Mouse (Mus musculus): ENCODE results near the gene Prtn3. TPM values are rescaled to one million over a fixed set of nuclear protein-coding genes. Genes with fewer than 3 reads are reported as not detected.

Gene Prtn3
- polyA plus RNA-seq, 1 experiment from 2014 or later: 0.86 TPM

- Histone ChIP-seq H3K4me2 (replicated peaks; ENCODE audit: low read depth) (no peak overlapping the region), H3K4me1 (replicated peaks; ENCODE audit: control insufficient read depth, insufficient read depth) (0 out of 2 replicates have a peak, but pooled peaks cover 5% of the 10 kb centered on the region), H3K27me3 (ENCODE audit: control insufficient read depth, insufficient read depth, low read length) (peaks cover 2% of the 10 kb centered on the region; the same call in 1 of the 2 replicates), H3K9me3 (ENCODE audit: control insufficient read depth, low read length) (no peaks in the 10 kb centered on the region), H3K36me3 (ENCODE audit: control insufficient read depth, insufficient read depth, low read length) (no peaks in the 10 kb centered on the region), H3K9ac (ENCODE audit: low read length) (no peak overlapping the region), H3K27ac (replicated peaks) (no peak overlapping the region), H3K4me3 (ENCODE audit: low read depth, low read length) (no peak overlapping the region)
- ATAC-seq (ENCODE audit: low FRiP score, low TSS enrichment) (no peak; the same call in 1 of the 2 replicates), DNase-seq (ENCODE audit: low spot score) (peak; percentile 90)
- WGBS: 10% methylated on average over 29 of the region's 29 CpGs
- TF ChIP-seq EP300 (optimal IDR thresholded peaks at IDR 0.05) (no peak), CTCF (IDR thresholded peaks at IDR 0.05; ENCODE audit: low read depth) (peak; percentile 100)
Measured at GRCm38 (mm10) chr10:79924998-79925784, 50.9 kb downstream of the Prtn3 start.

GRCm38 (mm10) chr10:79925785-79926490, 51.7 kb downstream of the Prtn3 start:
- H3K4me2 ChIP-seq (replicated peaks; ENCODE audit: low read depth): peak overlapping the region; percentile 88
- no peaks in the 10 kb centered on the region for H3K36me3 ChIP-seq (ENCODE audit: control insufficient read depth, insufficient read depth, low read length)
- TF ChIP-seq EP300 (optimal IDR thresholded peaks at IDR 0.05) (no peak), CTCF (IDR thresholded peaks at IDR 0.05; ENCODE audit: low read depth) (no peak)
- H3K27ac ChIP-seq (replicated peaks): peak overlapping the region; percentile 88
- H3K9me3 ChIP-seq (ENCODE audit: control insufficient read depth, low read length): no peaks in the 10 kb centered on the region
- DNase-seq (ENCODE audit: low spot score) (peak; percentile 56), ATAC-seq (ENCODE audit: low FRiP score, low TSS enrichment) (peak; percentile 0; the same call in 1 of the 2 replicates)
- H3K9ac ChIP-seq (ENCODE audit: low read length): peak overlapping the region; percentile 87
- 0 out of 2 replicates have a peak, but pooled peaks cover 5% of the 10 kb centered on the region for H3K4me1 ChIP-seq (replicated peaks; ENCODE audit: control insufficient read depth, insufficient read depth)
- peaks cover 2% of the 10 kb centered on the region; the same call in 1 of the 2 replicates for H3K27me3 ChIP-seq (ENCODE audit: control insufficient read depth, insufficient read depth, low read length)
- peak overlapping the region; percentile 96 for H3K4me3 ChIP-seq (ENCODE audit: low read depth, low read length)
- 3% methylated on average over 15 of the region's 15 CpGs for WGBS

GRCm38 (mm10) chr10:79926491-79927323, 52.4 kb downstream of the Prtn3 start, which contains the start of gene Arid3a:
Arid3a (plus strand) TSS chr10:79927043.
- Histone ChIP-seq H3K27ac (replicated peaks) (peak within 1 kb of the TSS; percentile 88), H3K4me1 (replicated peaks; ENCODE audit: control insufficient read depth, insufficient read depth) (0 out of 2 replicates have a peak, but pooled peaks cover 5% of the 10 kb centered on the region), H3K9me3 (ENCODE audit: control insufficient read depth, low read length) (no peaks in the 10 kb centered on the region), H3K9ac (ENCODE audit: low read length) (peak within 1 kb of the TSS; percentile 87), H3K4me2 (replicated peaks; ENCODE audit: low read depth) (peak within 1 kb of the TSS; percentile 88), H3K36me3 (ENCODE audit: control insufficient read depth, insufficient read depth, low read length) (peaks cover under 1% of the 10 kb centered on the region; the same call in 1 of the 2 replicates), H3K27me3 (ENCODE audit: control insufficient read depth, insufficient read depth, low read length) (no peaks in the 10 kb centered on the region), H3K4me3 (ENCODE audit: low read depth, low read length) (peak within 1 kb of the TSS; percentile 96)
- peak; percentile 85 for ATAC-seq (ENCODE audit: low FRiP score, low TSS enrichment)
- peak; percentile 85 for TF ChIP-seq EP300 (optimal IDR thresholded peaks at IDR 0.05)
- TF ChIP-seq CTCF (IDR thresholded peaks at IDR 0.05; ENCODE audit: low read depth): no peak; the same call in 1 of the 2 replicates
- WGBS: under 1% methylated on average over 62 of the region's 63 CpGs
- DNase-seq (ENCODE audit: low spot score): peak; percentile 96

- H3K9me3 ChIP-seq (ENCODE audit: control insufficient read depth, low read length): no peaks in the 10 kb centered on the region
- H3K27ac ChIP-seq (replicated peaks): peak overlapping the region; percentile 88
- under 1% methylated on average over 54 of the region's 54 CpGs for WGBS
- peak overlapping the region; percentile 96 for H3K4me3 ChIP-seq (ENCODE audit: low read depth, low read length)
- peak overlapping the region; percentile 87 for H3K9ac ChIP-seq (ENCODE audit: low read length)
- no peaks in the 10 kb centered on the region for H3K27me3 ChIP-seq (ENCODE audit: control insufficient read depth, insufficient read depth, low read length)
- peak; percentile 24 for ATAC-seq (ENCODE audit: low FRiP score, low TSS enrichment)
- peaks cover 2% of the 10 kb centered on the region; the same call in 1 of the 2 replicates for H3K36me3 ChIP-seq (ENCODE audit: control insufficient read depth, insufficient read depth, low read length)
- peak; percentile 73 for DNase-seq (ENCODE audit: low spot score)
- peaks cover 7% of the 10 kb centered on the region; the same call in 1 of the 2 replicates for H3K4me1 ChIP-seq (replicated peaks; ENCODE audit: control insufficient read depth, insufficient read depth)
- no peak; the same call in none of the 2 replicates for TF ChIP-seq CTCF (IDR thresholded peaks at IDR 0.05; ENCODE audit: low read depth)
- TF ChIP-seq EP300 (optimal IDR thresholded peaks at IDR 0.05): no peak
- peak overlapping the region; percentile 88 for H3K4me2 ChIP-seq (replicated peaks; ENCODE audit: low read depth)
Measured at GRCm38 (mm10) chr10:79927324-79928029, 53.2 kb downstream of the Prtn3 start.

Data from stomach, postnatal 0 days (tissue).